ENCODE assay signal across 18 mouse cellular contexts in genomic region chr7:110803131-110803530, GRCm38 (mm10). TPM values are rescaled to one million over a fixed set of nuclear protein-coding genes. Genes with fewer than 3 reads are reported as not detected.
DNase-seq lines count a peak whose midpoint lies in the region; TF ChIP-seq lines count a peak whose summit lies in the region.
"Had no signal": no experiment of that assay in that cellular context is flagged by ENCODE, and none has a peak within 500 bp of the region (broad histone marks: within the 10 kb centered on the region; RNA-seq: fewer than 3 reads in every experiment).

No protein-coding gene starts in this region.

- DNase-seq in gastrocnemius, adult 2 months = peak; percentile 21
- no peak for DNase-seq in gastrocnemius, postnatal 25 days
- peak; percentile 91 for DNase-seq in heart, adult 11 months
- no peak for DNase-seq in heart, adult 9 months (ENCODE audit: low spot score in 2 of 2)
- DNase-seq in layer of hippocampus, adult 2 months (ENCODE audit: low spot score in 2 of 2) = no peak
- DNase-seq in layer of hippocampus, adult 18-20 months (ENCODE audit: low spot score in 2 of 2) = no peak
- DNase-seq: adrenal gland, adult 2 months; adrenal gland, adult 8-10 months; adrenal gland, postnatal 10 days; adrenal gland, postnatal 25 days; adrenal gland, postnatal 36 days; B cell, adult 2 months; cerebellum, adult 11 months; cerebellum, adult 11-12 months; cerebellum, adult 18-20 months had no signal

- H3K27ac ChIP-seq in gastrocnemius, adult 2 months = no peak overlapping the region
- peak overlapping the region; percentile 59; the same call in 1 of the 2 replicates for H3K27ac ChIP-seq in layer of hippocampus, adult 2 months

- TF ChIP-seq CTCF in gastrocnemius, adult 2 months (IDR thresholded peaks at IDR 0.05) = no peak
- no peak for TF ChIP-seq CTCF in layer of hippocampus, adult 2 months (conservative IDR thresholded peaks at IDR 0.05)

- intact Hi-C loops in gastrocnemius, adult 2 months (cut with DNase I) = no loop called here

- H3K4me3 ChIP-seq in gastrocnemius, adult 2 months = no peak overlapping the region
- H3K4me3 ChIP-seq in layer of hippocampus, adult 2 months = no peak overlapping the region

RNA-seq across cellular contexts. Expression of gene Ampd3, which starts 35.1 kb away (rescaled TPM):
- total RNA-seq in gastrocnemius, adult 2 months (2021) = 10 to 100 TPM in 1 of 2 experiments, 1 to 10 TPM in 1; 7.6 to 16.6 TPM
- 1 to 10 TPM; 3.9 to 9.1 TPM for total RNA-seq in gastrocnemius, postnatal 25 days (2021)
- total RNA-seq in layer of hippocampus, adult 2 months (2021) = 10 to 100 TPM; 20.8 to 25.1 TPM
- 10 to 100 TPM; 23.8 to 24.5 TPM for total RNA-seq in layer of hippocampus, adult 18-20 months (2021)

RNA-seq across cellular contexts. Expression of gene Rnf141, which starts 41.1 kb away (rescaled TPM):
- total RNA-seq in gastrocnemius, adult 2 months (2021) = 10 to 100 TPM; 20.1 to 21.4 TPM
- 10 to 100 TPM; 16.8 to 18.6 TPM for total RNA-seq in gastrocnemius, postnatal 25 days (2021)
- total RNA-seq in layer of hippocampus, adult 2 months (2021) = 10 to 100 TPM; 83.4 to 90.6 TPM
- total RNA-seq in layer of hippocampus, adult 18-20 months (2021) = 10 to 100 TPM; 79.8 to 82.2 TPM

RNA-seq across cellular contexts. Expression of gene Lyve1, which starts 59.9 kb away (rescaled TPM):
- 1 to 10 TPM; 5.7 to 9.6 TPM for total RNA-seq in gastrocnemius, adult 2 months (2021)
- 1 to 10 TPM; 5.8 to 9.3 TPM for total RNA-seq in gastrocnemius, postnatal 25 days (2021)
- total RNA-seq in layer of hippocampus, adult 2 months (2021) = 1 to 10 TPM in 1 of 2 experiments, under 1 TPM in 1; 0.66 to 2.5 TPM
- total RNA-seq in layer of hippocampus, adult 18-20 months (2021) = 1 to 10 TPM; 1.3 to 1.9 TPM
- total RNA-seq: CH12.LX, ES-E14, MEL had no signal

Comparison
In these comparisons a context has a peak if more than half of its experiments do, and no peak if none do; other contexts are left out.
1. DNase-seq: peak in gastrocnemius, adult 2 months (single experiment) and heart, adult 11 months (single experiment); none in gastrocnemius, postnatal 25 days (single experiment), heart, adult 9 months (0 of 2), layer of hippocampus, adult 2 months (0 of 2) and layer of hippocampus, adult 18-20 months (0 of 2).